Mouse (Mus musculus) forebrain, embryonic 15.5 days (tissue): ENCODE measurements around the gene Olfr2. TPM values are rescaled to one million over a fixed set of nuclear protein-coding genes. Genes with fewer than 3 reads are reported as not detected.

Experiments
- ATAC-seq: fragments of 200-750 bp; cut with Nextera tagmentation; replicated peaks from 2 replicates; pipeline ENCODE4 v1.8.0; 2017; ENCODE audit warnings: mild to moderate bottlenecking, moderate TSS enrichment, moderate library complexity
- H3K27ac ChIP-seq: fragments of 300-500 bp; sonication (generic); replicated peaks from 2 replicates; pipeline ENCODE4 v1.5.1; 2015; ENCODE audit warnings: mild to moderate bottlenecking, inconsistent platforms
- H3K27me3 ChIP-seq: fragments of 300-500 bp; sonication (generic); 2 replicates; pipeline ENCODE4 v1.6.1; 2015; ENCODE audit warnings: inconsistent platforms
- H3K36me3 ChIP-seq: fragments of 300-500 bp; sonication (generic); 2 replicates; pipeline ENCODE4 v1.6.1; 2015; ENCODE audit warnings: mild to moderate bottlenecking, inconsistent platforms
- H3K4me1 ChIP-seq: fragments of 300-500 bp; sonication (generic); 2 replicates; pipeline ENCODE4 v1.6.1; 2015; ENCODE audit warnings: inconsistent platforms
- H3K4me2 ChIP-seq: fragments of 300-500 bp; sonication (generic); replicated peaks from 2 replicates; pipeline ENCODE4 v1.6.1; 2015; ENCODE audit warnings: mild to moderate bottlenecking, inconsistent platforms
- H3K4me3 ChIP-seq: fragments of 300-500 bp; sonication (generic); 2 replicates; pipeline ENCODE4 v1.5.1; 2015; ENCODE audit warnings: mild to moderate bottlenecking, inconsistent platforms
- H3K9ac ChIP-seq: fragments of 300-500 bp; sonication (generic); replicated peaks from 2 replicates; pipeline ENCODE4 v1.6.1; 2015; ENCODE audit warnings: mild to moderate bottlenecking, inconsistent platforms
- H3K9me3 ChIP-seq: fragments of 300-500 bp; sonication (generic); 2 replicates; pipeline ENCODE4 v1.6.1; 2016; ENCODE audit warnings: inconsistent platforms
- WGBS: fragments of 180-500 bp; shearing (Covaris S2); methylation state at CpG from one replicate; pipeline ENCODE4 v1.1.7; 2015; ENCODE audit warnings: mixed read lengths; 5-methylcytosine and 5-hydroxymethylcytosine counted together
- polyA plus RNA-seq: library from polyadenylated mRNA; unstranded; fragments of >200 nt; fragmentation: Nextera tagmentation; extraction: Ambion mirVana; gene quantifications from 2 replicates; pipeline ENCODE4 v1.2.1, GENCODE M21; 2015

Olfr2 gene
- polyA plus RNA-seq, 1 experiment from 2014 or later, result not detected

- H3K36me3 ChIP-seq, result no peaks in the 10 kb centered on the region
- H3K27me3 ChIP-seq, result no peaks in the 10 kb centered on the region
- no peaks in the 10 kb centered on the region for H3K4me1 ChIP-seq
- no peak within 1 kb of the TSS for H3K9ac ChIP-seq
- no peak for ATAC-seq
- H3K4me3 ChIP-seq, result no peak within 1 kb of the TSS
- WGBS, result 74% methylated on average over 3 of the region's 3 CpGs
- H3K27ac ChIP-seq, result no peak within 1 kb of the TSS
- no peaks in the 10 kb centered on the region for H3K9me3 ChIP-seq
- no peak within 1 kb of the TSS for H3K4me2 ChIP-seq
Observed at GRCm38 (mm10) chr7:106948212-106948611, 57.7 kb downstream of the Olfr2 start, which contains the start of gene Olfr710. Gene Olfr710, minus strand, starts transcription at chr7:106948312.

Other genes with a start within 250 kb of the Olfr2 start
- not detected in 2 replicates for gene Olfr699, start 212.9 kb downstream of the Olfr2 start, polyA plus RNA-seq
- gene Olfr700, start 197.2 kb downstream of the Olfr2 start, polyA plus RNA-seq, result not detected in 2 replicates
- not detected in 2 replicates for gene Olfr701, start 191.9 kb downstream of the Olfr2 start, polyA plus RNA-seq
- not detected in 2 replicates for gene Olfr702, start 172.2 kb downstream of the Olfr2 start, polyA plus RNA-seq
- not detected in 2 replicates for gene Olfr703, start 162.7 kb downstream of the Olfr2 start, polyA plus RNA-seq
- gene Olfr704, start 142.9 kb downstream of the Olfr2 start, polyA plus RNA-seq, result not detected in 2 replicates
- gene Olfr705, start 129.2 kb downstream of the Olfr2 start, polyA plus RNA-seq, result not detected in 2 replicates
- gene Olfr706, start 117.9 kb downstream of the Olfr2 start, polyA plus RNA-seq, result not detected in 2 replicates
- not detected in 2 replicates for gene Olfr707, start 104.8 kb downstream of the Olfr2 start, polyA plus RNA-seq
- gene Olfr1532-ps1, start 98.1 kb downstream of the Olfr2 start, polyA plus RNA-seq, result not detected in 2 replicates
- not detected in 2 replicates for gene Olfr709-ps1, start 73.9 kb downstream of the Olfr2 start, polyA plus RNA-seq
- gene Olfr710, start 57.8 kb downstream of the Olfr2 start, polyA plus RNA-seq, result not detected in 2 replicates
- gene Olfr6, start 42.1 kb downstream of the Olfr2 start, polyA plus RNA-seq, result not detected in 2 replicates
- not detected in 2 replicates for gene Olfr711, start 30.6 kb downstream of the Olfr2 start, polyA plus RNA-seq
- not detected in 2 replicates for gene Olfr713, start 25.1 kb upstream of the Olfr2 start, polyA plus RNA-seq
- not detected in 2 replicates for gene Olfr714, start 64.9 kb upstream of the Olfr2 start, polyA plus RNA-seq
- not detected in 2 replicates for gene Olfr17, start 87.1 kb upstream of the Olfr2 start, polyA plus RNA-seq
- not detected in 2 replicates for gene Olfr715b, start 104.3 kb upstream of the Olfr2 start, polyA plus RNA-seq
- gene Olfr715, start 125.0 kb upstream of the Olfr2 start, polyA plus RNA-seq, result not detected in 2 replicates
- not detected in 2 replicates for gene Olfr716, start 132.3 kb upstream of the Olfr2 start, polyA plus RNA-seq
- gene Nlrp14, start 160.9 kb upstream of the Olfr2 start, polyA plus RNA-seq, result not detected in 2 replicates
- not detected in 2 replicates for gene Rbmxl2, start 203.4 kb upstream of the Olfr2 start, polyA plus RNA-seq